Mouse (Mus musculus) ES-Bruce4 (cell line): ENCODE results near the gene Gm3250.
"Not testable (repeated sequence)": the region's sequence is repeated elsewhere in the genome, so short reads cannot be mapped to it uniquely, and the experiment has no call there.

ENCODE experiments used
- CTCF ChIP-seq: IDR thresholded peaks from one replicate; pipeline ENCODE4 v1.8.1; 2011; ENCODE audit warnings: low read depth, low read length
- POLR2A ChIP-seq: IDR thresholded peaks from one replicate; pipeline ENCODE4 v1.8.1; 2011; ENCODE audit warnings: low read length; ENCODE audit not compliant: insufficient read depth

GRCm38 (mm10) chr10:77750686-77751085 lies 31.7 kb downstream of the Gm3250 start:
- TF ChIP-seq CTCF, POLR2A: not testable (repeated sequence)
